Mouse (Mus musculus): Measurements from ENCODE around the gene Rtn4ip1.
"Not testable (repeated sequence)": the region's sequence is repeated elsewhere in the genome, so short reads cannot be mapped to it uniquely, and the experiment has no call there.

Gene Rtn4ip1

DNA sequence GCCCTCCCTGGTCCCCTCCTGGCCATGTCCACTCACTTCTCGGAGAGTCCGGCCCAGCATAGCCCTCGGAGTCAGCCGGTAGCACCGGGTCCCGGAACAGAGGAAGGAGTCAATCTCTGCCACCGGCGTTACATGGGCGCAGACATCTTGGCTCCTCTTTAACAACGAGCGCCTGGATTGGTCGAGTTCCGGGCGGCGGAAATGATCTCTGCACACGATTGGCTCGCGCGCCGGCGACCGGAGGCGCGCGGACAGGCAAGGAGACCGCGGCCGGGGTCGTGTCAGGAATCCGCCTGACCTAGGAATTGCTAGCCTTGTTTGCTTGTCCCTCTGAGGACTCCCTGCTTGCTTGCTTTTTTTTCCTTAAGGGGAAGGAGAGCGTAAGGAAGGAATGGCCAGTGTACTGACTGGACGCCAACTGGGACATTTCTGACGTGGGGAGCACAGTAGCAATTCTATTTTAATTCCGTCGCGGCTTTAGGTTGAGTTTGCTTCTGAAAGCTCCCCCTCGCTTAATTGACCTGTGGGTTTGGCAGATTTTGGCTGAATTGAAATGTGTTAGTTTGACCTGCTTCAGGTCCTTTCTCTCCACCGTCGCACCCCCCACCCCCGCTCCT is at the start of gene Rtn4ip1, which contains the start of gene Qrsl1:
TSS of gene Rtn4ip1 (plus strand) at position 230 of the 617 bp plus-strand sequence.
TSS of gene Qrsl1 (minus strand) at position 168 of the 617 bp plus-strand sequence.
- peak; percentile 91 for DNase-seq (ENCODE audit: low read depth)

- DNase-seq (ENCODE audit: low read depth), result no peak
Observed at GRCm38 (mm10) chr10:43851898-43852297, 49.7 kb upstream of the Rtn4ip1 start.

DNA sequence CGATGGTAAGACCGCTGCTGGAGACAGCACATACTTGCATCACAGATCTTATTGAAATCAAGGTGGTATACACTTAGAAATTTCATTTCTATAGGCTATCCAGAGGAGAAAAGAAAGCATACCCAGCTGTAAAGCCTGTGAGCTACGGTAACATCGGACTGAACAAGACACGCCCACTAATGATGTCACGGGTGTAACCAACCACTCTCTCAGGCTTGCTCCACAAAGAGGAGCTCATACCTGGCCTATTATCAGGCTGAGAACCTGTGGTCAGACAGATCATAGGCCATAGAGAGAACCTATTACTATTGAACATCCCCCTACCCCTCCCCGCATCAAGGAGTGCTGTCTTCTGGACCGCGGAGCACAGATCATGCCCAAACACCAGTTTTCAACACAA is 45.7 kb upstream of the Rtn4ip1 start:
- DNase-seq (ENCODE audit: low read depth), result no peak

GRCm38 (mm10) chr10:43856351-43856750 is 45.3 kb upstream of the Rtn4ip1 start:
- peak; percentile 95 for DNase-seq (ENCODE audit: low read depth)

GRCm38 (mm10) chr10:43870752-43871151 is 30.9 kb upstream of the Rtn4ip1 start:
- DNase-seq (ENCODE audit: low read depth), result peak; percentile 11

DNA sequence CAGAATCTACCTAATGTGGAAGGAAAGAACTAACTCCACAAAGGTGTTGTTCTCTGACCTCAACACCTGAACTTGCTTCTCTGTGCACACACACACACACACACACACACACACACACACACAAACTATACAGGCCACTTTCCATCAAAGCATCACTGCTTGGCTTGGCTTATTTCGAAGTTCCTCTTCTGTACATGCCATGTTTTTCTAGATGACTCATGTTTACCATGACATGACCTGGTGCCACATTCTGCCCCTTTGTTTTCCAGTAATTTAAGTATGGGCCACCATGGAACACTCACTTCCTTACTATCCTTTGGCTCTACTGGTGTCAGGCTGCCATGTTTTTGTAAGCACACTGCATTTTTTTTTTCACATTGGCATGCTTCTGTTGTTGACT is 30.1 kb upstream of the Rtn4ip1 start:
- DNase-seq (ENCODE audit: low read depth), result peak; percentile 75

- no peak for DNase-seq (ENCODE audit: low read depth)
Observed at GRCm38 (mm10) chr10:43887676-43888075, 13.9 kb upstream of the Rtn4ip1 start.

DNA sequence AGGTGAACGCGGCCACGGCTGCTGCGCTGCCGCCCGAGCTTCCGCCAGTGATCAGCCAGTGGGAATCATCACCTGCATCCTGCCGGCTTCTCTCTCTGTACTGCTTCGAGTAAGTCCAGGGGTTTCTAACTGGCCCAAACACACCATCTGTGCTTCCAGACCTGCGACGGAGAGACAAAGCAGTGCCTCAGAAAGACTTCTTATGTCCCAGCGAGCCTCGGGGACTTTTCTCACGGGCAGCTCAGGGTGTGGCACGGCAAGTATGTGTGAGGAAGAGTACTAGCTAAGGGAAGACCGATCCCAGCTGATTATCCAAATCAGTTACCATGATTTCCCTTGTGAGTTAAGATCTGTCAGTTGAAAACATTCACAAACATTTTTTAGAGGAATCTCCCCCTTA is 12.6 kb upstream of the Rtn4ip1 start:
- DNase-seq (ENCODE audit: low read depth), result no peak

DNA sequence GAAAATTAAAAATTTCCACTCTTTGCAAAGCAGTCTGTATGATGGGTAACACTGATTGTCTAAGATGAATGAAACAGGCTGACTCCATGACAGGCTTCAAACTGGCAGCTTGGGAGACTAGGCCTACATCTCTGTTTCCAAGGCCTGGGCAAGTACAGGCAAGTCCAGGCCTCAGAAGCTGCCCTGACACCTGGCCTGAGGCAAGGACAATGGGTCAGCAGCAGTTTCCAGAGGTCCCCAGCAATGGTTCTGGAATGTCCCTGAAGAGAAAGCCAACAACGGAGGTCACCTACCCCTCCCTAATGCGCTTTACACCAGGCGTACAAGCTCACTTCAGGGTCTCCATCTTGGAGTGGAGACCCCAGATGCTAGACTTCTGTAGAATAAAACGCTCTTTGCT is 8.6 kb upstream of the Rtn4ip1 start:
- no peak for DNase-seq (ENCODE audit: low read depth)

- no peak for DNase-seq (ENCODE audit: low read depth)
Observed at GRCm38 (mm10) chr10:43896065-43896464, 5.5 kb upstream of the Rtn4ip1 start.

- no peak for DNase-seq (ENCODE audit: low read depth)
Observed at GRCm38 (mm10) chr10:43898276-43898675, 3.3 kb upstream of the Rtn4ip1 start.

DNA sequence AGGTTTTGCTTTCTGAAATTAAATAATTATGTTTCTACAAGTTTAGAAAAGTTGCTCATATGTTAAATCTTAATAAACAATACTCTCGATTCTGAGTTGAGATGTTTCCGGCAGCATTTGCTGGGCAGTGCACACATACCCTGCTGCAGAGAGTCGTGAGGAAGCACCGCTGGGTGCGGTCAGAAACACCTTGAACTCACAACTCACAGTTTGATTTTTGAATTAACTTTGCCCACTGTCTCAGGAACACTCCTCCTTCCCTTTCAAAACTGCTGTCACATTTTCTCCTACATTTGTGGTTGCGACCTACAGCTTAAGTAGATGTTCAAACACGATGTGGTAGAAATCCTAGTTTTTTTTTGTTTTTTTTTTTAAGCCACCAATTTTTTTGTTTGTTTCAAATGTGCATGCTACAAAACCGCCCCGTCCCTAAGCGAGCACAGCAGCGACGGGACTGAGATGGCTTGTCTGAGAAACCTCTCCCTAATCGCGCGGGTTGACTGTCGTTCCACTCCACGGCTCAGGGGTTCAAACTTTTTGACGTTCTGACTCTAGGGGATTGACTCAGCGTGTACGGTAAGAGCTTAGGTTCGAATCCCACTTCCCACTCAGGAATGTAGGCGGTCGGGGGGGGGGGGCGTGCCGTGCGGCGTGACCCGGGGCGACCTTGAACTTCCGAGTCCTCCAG is 580 bp upstream of the Rtn4ip1 start:
- peak; percentile 48 for DNase-seq (ENCODE audit: low read depth)

GRCm38 (mm10) chr10:43904569-43904968 is 3.0 kb downstream of the Rtn4ip1 start:
- DNase-seq (ENCODE audit: low read depth), result no peak

DNA sequence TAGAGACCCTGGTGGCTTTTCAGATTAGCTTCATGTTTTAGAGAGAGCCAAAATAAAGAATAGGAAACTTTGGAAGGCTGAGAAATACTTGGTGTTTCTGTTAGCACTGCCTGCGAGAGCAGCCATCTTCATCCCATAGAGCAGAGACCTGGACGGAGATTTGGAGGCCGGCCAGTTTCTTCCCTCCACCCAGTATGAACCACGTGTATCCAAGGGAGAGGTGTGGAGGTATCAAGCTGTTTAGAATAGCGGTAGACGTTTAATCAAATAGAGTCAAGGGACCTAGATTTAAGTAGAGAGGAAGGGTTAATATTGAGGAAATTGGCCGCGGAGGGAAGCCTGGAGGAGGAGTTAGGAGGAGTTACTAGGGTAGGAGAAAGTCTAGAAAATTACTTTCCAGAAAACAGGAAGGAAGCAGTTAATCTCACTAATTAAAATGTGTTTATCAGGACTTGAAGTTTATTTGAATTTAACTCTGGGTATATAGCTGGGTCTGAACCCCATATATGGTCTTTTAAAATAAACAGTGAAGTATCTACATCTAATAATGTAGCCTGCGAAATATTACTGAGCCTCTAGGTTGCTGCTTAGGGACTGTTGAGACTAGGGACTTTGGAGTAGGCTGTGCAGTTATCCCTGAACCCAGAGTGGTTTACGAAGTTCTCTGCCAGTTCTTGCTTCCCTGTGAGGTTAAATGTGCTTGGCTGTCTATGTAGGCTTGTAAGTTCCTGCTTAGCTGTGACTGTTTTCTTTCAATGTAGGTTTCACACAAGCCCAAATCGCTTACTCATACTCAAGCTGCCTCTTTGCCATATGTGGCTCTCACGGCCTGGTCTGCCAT is 8.6 kb downstream of the Rtn4ip1 start:
- DNase-seq (ENCODE audit: low read depth), result peak; percentile 75

GRCm38 (mm10) chr10:43910873-43911142 is 9.2 kb downstream of the Rtn4ip1 start:
- no peak for DNase-seq (ENCODE audit: low read depth)

DNA sequence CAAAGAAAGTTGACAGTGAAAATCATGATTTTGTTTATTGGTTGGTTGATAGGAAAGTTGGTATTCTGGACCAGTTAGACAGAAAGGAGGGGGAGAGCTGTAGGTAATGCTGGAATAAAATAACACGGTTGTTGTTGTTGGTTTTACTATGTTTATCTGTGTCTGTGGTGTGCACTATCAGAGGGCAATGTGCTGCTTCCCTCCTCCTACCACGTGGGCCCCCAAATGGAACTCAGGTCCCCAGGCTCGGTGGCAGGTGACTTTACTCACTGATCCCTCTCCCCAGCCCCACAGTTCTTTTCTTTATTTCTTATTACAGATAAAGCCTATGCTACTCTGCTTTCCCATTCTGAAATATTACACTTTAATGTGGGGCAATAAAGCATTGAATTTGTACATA is 10.6 kb downstream of the Rtn4ip1 start:
- DNase-seq (ENCODE audit: low read depth), result no peak

DNA sequence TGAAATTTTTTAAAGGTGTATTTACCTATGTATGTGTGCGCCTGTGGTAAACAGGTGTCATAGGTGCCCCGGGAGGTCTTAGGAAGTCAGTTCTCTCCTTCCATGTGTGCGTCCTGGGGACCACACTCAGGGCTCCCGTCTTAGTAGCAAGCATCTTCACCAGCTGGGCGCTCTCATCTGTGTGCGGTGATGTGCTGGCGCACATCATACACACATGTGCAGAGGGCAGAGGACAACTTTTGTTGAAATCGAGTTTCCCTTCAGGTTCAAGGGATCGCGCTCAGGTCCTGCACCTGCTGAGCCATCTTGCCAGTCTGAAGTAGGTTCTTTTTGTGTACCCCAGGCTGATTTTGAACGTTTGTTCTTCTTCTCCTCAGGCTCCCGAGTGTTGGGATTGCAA is 14.6 kb downstream of the Rtn4ip1 start:
- no peak for DNase-seq (ENCODE audit: low read depth)

- DNase-seq (ENCODE audit: low read depth), result peak; percentile 31
Observed at GRCm38 (mm10) chr10:43916737-43917136, 15.1 kb downstream of the Rtn4ip1 start.

- peak; percentile 72 for DNase-seq (ENCODE audit: low read depth)
Observed at GRCm38 (mm10) chr10:43918696-43919608, 17.3 kb downstream of the Rtn4ip1 start.

GRCm38 (mm10) chr10:43923096-43923495 is 21.5 kb downstream of the Rtn4ip1 start:
- no peak for DNase-seq (ENCODE audit: low read depth)

- not testable (repeated sequence) for DNase-seq (ENCODE audit: low read depth)
Observed at GRCm38 (mm10) chr10:43925776-43926175, 24.2 kb downstream of the Rtn4ip1 start.

- no peak for DNase-seq (ENCODE audit: low read depth)
Observed at GRCm38 (mm10) chr10:43927736-43928135, 26.1 kb downstream of the Rtn4ip1 start.

All from 416B (cell line).